Mouse (Mus musculus): Measurements from ENCODE around the gene Plekhb2. TPM values are rescaled to one million over a fixed set of nuclear protein-coding genes. Genes with fewer than 3 reads are reported as not detected.

Gene Plekhb2
- polyA plus RNA-seq, 1 experiment: 49.1 TPM

DNA sequence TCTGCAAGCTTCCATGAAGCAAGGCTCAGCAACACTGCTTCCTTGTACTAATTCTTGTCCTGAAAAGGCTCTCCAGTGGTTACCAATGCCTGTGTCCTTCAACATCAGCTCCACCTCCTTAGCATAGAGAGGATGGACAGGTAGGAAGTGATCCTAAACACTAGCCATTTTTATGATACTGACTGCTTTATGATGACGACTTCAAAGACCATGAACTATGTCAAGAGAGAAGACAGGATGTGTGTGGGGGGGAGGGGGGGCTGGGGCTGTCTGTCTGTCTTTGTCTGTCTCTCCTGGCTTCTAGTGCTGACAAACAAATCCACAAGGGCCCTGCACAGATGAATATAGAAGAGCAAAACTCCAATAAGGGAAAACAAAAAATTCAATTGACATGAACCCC, 18.4 kb upstream of the Plekhb2 start:
- no peak for DNase-seq (ENCODE audit: low read depth)

DNA sequence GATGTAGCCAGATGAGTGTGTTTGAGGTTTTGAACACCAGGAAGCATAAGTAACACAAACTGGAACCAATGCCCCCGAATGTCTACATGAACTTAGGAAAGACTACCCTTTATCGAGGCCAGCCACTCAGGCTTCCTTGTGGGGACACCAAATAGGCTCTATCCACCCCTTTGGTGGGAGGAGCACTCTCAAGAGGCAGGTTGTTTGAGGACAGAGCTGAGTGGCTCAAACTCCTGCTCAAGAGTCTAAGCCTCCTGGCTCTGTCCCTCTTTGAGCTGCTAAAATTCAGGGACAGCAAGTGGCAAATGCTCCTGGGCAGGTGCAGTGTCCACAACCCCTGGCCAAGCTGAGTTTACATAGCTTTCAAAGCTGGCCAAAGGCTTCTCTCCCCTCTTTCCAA, 14.9 kb upstream of the Plekhb2 start:
- DNase-seq (ENCODE audit: low read depth): no peak

DNA sequence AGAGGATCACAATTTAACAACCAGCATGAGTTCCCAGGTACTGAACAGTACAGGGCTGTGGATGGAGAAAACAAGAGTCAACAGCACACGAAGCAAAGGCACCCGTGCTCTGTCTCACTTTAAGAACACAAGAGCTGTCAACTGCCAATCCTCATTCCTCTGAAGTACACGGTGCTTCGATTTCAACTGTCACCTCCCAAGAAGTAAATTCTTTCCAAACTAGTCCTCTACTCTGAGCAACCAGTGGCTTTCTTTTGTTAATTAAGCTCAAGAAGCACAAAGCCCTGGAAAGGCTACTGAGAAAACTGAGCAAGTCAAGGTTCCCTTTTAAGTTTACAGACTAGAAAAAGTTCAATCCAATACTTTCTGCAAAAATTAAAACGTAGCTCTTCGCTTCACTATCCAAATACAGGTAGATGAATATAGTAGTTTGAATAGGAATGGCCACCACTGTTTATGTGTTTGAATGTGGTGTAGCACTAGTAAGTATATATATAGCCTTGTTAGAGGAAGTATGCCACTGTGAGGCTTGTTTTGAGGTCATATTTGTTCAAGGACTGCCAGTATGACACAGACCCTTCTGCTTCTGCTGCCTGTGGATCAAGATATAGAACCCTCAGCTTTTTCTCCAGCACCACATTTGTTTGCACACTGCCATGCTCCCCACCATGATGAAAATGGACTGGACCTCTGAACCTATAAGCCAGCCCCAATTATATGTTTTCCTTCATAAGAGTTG, 11.7 kb upstream of the Plekhb2 start:
- no peak for DNase-seq (ENCODE audit: low read depth)

DNA sequence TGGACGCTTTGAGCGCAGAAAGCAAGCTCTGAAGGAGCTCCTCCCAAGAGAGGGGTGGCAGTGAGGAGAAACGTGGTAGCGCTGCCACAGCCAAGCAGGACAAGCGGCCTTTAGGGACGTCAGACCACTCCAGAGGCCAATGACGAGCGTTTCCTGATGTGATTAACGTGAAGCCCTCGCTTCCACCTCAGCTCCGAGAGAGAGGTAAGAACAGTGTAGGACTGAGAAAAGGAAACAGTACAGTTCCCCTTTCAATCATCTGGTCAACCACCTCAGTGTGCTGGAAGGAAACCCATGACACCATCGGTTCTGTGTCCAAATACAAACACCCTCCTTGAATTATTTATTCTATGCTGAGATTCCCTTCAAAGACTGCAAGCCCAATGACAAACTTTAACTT, 10.5 kb upstream of the Plekhb2 start:
- DNase-seq (ENCODE audit: low read depth): no peak

DNA sequence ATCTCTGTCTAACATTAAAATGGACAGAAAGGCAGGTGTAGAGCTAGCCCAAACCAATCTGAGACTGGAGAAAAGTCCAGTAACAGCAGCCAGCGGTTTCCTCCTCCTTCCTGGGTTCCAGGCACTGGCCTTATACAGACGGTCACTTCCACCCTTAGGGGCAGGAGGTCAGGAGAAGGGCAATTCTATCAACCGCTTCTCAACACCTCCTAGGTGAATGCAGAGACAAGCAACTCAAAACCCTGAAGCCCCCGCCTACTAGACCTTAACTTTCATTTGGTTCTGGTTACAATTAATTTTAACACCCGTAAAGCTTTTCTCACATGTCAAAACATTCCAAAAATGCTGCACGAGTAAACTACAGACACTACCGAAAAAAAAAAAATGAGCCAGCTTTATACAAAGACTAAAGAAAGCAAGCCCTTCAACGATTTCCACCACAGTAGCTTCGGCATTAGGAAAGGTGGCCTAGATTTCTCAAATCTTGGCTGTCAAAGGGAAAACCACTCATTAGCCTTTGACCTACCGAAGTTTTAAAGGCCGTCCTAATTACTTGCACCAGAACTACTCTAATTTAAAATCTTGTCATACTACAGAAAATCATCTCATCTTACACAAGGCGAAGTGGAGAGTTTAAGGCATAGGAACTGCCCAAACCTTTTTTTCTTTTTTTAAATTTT, 7.9 kb upstream of the Plekhb2 start:
- DNase-seq (ENCODE audit: low read depth): no peak

DNA sequence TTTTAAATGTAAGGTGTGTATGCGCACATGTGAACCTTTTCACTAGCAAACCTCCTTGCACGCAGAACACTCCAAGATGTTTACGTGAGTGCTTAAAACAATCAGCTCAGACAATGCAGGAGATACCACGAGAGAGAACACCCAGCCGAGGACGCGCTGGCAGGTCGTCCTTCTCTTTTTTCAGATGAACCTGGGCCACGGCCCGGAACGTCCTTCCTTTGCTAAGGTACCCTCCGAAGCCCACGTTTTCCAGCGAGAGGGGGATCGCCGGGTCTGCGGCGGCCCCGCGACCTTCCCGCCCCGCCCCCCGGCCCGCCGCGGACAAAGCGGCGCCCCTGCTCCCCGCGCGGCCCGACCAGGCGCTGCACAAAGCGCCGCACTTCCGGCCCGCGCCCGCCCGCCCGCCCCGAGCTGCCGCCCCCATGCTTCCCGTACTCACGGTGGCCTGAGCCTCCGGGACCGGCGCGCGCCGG, 7.4 kb upstream of the Plekhb2 start:
- no peak for DNase-seq (ENCODE audit: low read depth)

DNA sequence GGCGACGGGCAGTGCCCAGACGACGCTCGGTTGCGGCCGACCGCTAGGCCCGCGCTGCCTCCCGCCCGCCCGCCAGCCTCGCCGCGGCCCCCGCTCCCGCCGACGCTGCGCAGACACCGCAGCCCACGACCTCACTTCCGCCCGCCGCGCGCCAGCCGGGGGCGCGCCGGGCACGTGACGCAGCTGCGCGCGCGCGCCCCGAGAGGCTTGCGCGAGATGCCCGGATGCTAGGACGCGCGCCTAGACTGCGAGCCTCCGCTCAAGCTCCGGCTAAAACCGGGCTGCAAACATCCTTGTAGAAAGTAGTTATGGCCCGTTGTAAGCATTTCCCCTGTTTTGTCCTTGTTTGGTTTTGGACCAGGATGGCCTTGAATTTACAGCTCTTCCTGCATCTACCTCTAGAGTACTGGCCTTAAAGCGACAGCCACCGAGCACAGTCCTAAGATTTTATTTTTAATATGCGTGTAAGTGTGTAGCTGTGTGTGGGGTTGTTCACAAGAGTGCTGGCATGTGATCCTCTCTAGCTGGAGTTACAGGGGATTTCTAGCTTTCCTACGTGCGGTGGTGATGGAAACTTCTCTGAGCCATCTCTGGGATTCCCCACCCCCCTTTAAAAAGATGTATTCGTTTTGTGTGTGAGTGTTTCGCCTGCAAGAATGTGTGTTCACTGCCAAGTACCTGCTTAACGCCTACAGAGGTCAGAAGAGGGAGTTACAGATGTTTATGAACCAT, 6.7 kb upstream of the Plekhb2 start, which contains the start of gene Fam168b:
TSS of gene Fam168b (minus strand) at position 179 of the 732 bp plus-strand sequence.
- DNase-seq (ENCODE audit: low read depth): no peak

DNA sequence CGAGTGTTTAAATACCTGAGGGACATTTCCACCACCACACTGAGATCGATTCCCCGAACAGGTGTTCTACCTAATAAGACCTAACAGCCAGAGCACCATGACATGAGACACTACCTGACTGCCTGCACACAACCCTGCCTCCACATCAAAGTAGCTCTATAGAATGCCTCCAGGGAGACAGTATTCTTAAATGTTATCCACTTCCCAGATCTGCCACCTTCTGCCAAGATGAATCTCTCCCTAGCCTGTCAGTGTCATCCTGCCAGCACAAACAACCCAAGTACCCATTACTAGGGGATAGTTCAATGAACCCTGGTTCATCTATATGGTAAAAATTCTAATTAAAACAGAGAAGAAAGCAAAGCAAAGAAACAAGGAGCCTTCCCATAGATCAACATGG, 2.7 kb upstream of the Plekhb2 start:
- DNase-seq (ENCODE audit: low read depth): peak; percentile 80

DNA sequence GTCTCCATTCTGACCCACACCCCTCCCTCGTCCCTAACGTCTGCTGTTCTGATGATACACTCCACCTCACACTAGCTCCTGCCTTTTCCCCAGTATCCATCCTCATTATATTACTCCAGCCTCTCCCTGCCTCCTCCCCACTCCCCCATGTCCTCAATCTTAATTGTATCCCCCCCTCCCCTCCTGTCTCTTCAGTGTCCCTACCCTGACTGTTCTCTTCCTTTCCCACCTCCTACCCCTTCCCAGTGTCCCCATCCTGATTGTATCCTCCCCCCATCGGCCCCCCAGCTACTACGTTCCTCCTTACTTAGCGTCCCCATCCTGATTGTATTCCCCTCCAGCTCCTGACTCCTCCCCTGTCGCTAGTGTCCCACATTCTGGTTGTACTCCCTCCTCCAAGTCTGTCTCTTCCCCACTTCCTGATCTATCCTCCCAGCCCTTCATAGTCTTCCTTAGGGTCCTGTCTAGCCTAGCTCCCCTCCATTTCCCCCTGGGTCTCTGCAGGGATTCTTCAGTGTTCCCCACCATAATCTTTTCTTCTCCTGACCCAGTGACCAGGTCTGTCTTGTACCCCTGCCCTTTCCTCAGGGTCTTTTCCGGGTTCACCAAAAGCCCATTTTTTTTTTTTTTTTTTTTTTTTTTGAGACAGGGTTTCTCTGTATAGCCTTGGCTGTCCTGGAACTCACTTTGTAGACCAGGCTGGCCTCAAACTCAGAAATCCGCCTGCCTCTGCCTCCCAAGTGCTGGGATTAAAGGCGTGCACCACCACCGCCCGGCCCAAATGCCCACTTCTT, 764 bp downstream of the Plekhb2 start:
- no peak for DNase-seq (ENCODE audit: low read depth)

DNA sequence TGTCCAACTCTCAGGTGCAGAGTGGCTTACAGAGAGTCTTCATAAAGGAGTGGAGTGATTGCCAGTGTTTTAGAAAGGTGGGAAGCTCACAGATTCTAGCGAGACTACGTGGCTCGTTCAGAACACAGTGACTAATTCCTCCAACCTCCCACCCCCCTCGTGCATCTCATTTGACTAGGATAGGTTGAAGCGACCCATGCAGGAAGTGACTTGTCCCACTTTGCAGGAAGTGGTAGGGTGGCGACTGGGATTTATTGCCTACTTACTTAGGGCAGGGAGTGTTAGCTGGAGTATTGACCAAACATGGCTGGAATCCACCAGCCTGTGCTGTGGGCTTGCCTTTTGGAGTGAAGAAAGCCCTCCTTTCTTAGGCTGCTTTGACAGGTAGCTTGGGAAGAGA, 1.8 kb downstream of the Plekhb2 start:
- no peak for DNase-seq (ENCODE audit: low read depth)

DNA sequence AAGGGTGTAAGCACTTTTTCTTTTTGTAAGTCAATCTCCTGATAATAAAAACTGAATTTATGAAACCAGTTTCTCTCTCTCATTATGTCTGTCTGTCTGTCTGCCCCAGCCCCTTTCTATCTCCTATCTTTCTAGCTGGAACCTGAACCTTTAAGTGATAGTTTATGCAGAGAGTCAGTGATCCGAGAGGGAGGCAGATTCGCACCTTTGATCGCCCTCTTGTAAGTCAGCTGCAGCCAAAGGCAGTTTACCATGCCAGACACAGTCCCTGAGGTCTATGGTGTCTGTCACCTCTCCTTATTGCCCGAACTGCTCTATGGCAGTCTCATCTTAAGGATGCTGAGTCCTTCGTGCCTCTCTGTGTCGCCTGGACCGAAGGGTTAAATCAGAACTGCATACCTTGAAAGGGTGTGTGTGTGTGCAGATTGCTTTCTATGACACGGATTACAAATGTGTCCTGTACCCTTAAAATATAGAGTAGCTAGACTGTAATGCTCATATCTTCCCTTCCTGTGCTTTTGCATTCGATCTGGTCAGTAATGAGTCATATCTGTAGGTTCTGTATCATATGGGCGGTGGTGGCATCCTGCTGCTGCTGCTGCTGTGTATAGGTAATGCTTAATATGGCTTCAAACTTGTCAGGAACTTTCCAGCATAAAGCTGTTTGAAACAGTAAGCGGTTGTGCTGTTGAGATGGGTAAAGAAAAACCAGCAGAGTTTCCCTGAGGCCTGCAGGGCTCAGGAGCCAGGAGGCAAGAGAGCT, 2.5 kb downstream of the Plekhb2 start:
- no peak for DNase-seq (ENCODE audit: low read depth)

DNA sequence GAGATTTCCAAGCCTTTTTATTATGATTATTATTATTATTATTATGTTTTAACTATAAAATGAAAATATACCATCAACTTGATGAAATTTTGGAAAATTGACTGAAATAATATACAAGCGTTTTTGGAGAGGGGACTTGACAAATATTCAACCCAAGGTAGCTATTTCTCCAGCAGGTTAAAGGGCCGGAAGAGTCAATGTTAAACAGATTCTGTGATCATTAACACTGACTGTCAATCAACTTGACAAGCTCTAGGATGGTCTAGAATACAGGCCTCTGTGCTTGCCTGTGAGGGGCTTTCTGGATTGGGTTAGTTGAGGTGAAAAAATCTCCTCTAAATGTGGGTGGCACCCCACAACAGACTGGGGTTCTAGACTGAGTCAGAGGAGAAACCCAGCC, 4.0 kb downstream of the Plekhb2 start:
- no peak for DNase-seq (ENCODE audit: low read depth)

DNA sequence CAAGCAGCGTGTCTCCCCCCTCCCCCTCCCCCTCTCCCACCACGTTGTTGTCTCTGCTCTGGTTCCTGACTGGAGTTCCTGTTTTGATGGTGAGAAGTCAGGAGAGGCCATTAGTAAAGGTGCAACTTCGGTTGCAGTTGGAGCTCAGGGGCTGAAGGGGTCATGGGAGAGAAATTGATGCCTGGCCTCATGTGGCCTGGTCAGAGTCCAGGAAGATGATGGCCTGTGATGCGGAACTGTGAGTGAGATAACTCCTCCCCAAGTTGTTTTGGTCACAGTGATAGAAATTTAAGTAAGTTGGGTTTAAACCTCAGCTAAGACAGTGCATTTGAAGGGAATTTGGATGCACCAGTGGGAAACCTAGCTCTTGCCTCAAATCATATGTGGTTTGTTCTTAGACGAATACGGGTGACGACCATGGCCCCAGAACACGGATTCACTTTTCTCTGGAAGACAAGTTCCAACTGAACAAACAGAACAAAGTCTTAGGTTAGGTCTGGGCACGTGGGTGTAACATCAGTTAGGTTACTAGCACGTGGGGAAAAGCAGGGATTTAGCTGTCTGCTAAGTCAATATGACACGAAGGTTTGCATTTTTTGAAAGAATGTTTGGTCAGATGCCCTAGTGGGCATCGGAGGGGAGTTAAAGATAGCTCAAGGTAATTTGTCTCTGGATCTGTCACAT, 5.4 kb downstream of the Plekhb2 start:
- no peak for DNase-seq (ENCODE audit: low read depth)

DNA sequence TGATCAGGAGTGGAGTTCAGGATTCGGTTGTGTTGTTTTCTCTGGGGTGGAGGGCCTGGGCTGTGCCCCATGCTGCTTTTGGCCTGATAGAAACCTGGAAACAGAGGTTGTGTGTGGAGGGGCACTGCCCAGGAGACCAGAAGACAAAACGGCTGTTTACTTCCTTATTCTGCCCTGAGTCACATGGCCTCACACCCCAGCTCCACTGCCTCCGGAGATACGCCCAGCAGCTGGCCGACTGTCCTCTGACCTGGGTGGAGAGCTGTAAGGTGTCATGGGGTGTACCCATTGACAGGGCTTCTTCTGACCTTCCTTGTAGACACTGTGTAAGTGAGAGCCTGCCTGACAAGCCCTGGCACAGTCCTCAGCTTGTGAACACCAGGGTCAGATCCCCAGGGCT, 8.9 kb downstream of the Plekhb2 start:
- no peak for DNase-seq (ENCODE audit: low read depth)

DNA sequence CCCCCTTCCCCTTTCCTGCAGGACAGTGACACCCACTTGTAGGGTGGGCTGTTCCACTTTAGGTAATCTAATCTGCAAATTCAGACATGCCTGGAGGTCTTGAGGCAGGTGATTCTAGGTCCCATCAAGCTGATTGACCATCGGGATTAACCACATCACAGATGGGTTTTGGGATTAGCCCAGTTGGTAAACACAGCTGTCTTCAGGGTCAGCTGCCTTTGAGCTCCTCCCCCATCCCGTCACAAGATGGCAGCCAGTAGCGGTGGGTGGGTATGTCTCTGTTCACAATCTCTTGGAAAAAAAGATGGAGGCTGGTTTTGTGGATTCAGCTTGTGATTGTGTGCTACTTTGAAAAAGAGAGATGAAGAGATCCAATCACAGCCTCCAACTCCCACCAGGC, 10.0 kb downstream of the Plekhb2 start:
- no peak for DNase-seq (ENCODE audit: low read depth)

DNA sequence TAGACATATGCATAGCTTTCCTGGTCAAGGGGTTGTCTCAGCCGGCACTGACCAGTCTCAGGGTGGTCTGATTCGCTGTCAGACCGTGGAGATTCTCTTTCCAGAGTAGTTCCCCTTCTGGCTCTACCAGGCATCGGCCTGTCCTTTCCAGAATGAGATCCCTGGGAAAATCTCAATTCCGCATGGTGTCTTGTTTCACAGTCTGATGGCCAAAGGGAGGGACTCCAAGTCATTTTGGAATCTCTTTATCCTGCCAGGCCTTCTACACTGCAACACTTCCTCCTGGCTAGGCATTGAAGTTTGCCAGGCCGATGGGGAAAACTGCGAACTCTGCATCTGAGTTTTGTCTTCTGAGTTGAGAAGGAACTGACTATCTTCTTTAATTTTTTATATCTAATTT, 10.4 kb downstream of the Plekhb2 start:
- no peak for DNase-seq (ENCODE audit: low read depth)

DNA sequence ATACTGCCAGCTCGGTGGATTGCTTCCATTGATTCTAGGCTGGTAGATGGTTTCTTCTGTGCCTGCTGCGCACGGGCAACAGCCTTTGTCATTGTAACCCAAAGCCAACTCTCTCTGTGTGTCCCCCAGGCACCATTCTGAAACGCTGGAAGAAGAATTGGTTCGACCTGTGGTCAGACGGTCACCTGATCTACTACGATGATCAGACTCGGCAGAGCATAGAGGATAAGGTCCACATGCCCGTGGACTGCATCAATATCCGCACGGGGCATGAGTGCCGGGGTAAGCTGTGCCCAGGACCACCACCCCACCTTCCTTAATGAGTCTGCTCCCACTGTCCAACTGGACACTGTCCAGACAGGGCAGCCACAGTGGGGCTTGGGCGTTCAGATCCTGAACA, 13.1 kb downstream of the Plekhb2 start:
- DNase-seq (ENCODE audit: low read depth): no peak

DNA sequence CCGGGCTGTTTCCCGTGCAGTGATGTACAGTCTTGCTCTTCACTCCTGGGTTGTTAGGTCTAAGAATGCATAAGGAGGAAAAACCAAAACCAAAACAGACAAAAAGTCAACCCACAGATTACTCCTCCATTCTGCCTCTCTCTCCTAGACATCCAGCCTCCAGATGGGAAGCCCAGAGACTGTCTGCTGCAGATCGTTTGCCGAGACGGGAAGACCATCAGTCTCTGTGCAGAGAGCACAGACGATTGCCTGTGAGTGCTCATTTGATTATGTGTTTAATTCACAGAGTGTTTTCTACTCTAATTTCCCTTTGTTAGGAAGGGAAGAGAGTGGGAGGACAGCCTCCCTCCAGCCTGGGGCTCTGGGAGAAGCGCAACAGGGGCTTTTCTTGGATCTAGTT, 13.5 kb downstream of the Plekhb2 start:
- DNase-seq (ENCODE audit: low read depth): no peak

DNA sequence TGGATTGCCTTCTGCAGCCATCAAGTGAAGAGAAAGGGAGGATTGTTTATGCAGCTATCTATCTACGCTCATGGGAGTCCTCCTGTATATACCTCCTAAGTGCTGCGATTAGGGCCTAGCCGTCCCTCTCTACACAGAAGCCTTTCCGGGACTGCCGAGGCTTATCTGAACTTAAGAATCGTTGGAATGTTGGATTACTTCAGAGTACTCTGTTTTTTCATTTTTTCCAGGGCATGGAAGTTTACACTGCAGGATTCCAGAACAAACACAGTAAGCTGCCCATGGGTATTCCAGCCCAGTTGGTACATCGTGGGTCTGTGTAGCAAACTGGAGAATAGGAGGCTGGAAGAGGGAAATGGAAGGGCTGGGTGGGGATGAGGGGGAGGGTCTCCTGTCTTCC, 14.5 kb downstream of the Plekhb2 start:
- no peak for DNase-seq (ENCODE audit: low read depth)

DNA sequence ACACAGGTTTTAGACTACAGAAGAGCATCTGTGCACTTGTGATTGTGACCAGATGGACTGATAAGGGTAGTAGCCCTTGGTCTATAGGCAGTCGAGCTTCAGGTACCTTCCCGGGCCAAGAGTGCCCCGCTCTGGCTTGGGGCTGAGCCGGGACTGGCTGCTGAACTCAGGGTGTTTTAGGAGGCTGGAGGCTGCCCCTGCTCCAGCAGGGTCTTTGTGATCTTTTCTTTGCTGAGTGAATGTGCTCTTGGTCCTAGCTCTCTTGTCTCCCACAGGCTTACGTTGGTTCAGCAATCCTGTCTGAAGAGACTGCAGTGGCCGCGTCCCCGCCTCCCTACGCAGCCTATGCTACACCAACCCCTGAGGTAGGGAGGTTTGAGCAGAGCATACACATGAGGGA, 16.1 kb downstream of the Plekhb2 start:
- DNase-seq (ENCODE audit: low read depth): no peak
